Mouse (Mus musculus) megakaryocyte, adult 5-6 weeks (primary cell): ENCODE measurements around the gene Lrrk1. TPM values are rescaled to one million over a fixed set of nuclear protein-coding genes. Genes with fewer than 3 reads are reported as not detected.

Experiments
- ATAC-seq: 2 replicates; pipeline ENCODE4 v1.8.0; 2016; ENCODE audit warnings: mild to moderate bottlenecking, inconsistent platforms; ENCODE audit not compliant: poor library complexity, severe bottlenecking
- total RNA-seq, 2 experiments: library from RNA; stranded (forward) in 1 of 2; stranded (reverse) in 1 of 2; fragments of 153-499, 151-499 nt in 1 of 2; fragments of 221-1000, 200-1000 nt in 1 of 2; gene quantifications; 2 replicates each; pipeline versions ENCODE4 v1.2.3 to v1.2.4; 2015 to 2017

Gene Lrrk1
- total RNA-seq, 2 experiments from 2014 or later = 20.6 to 27.9 TPM

DNA sequence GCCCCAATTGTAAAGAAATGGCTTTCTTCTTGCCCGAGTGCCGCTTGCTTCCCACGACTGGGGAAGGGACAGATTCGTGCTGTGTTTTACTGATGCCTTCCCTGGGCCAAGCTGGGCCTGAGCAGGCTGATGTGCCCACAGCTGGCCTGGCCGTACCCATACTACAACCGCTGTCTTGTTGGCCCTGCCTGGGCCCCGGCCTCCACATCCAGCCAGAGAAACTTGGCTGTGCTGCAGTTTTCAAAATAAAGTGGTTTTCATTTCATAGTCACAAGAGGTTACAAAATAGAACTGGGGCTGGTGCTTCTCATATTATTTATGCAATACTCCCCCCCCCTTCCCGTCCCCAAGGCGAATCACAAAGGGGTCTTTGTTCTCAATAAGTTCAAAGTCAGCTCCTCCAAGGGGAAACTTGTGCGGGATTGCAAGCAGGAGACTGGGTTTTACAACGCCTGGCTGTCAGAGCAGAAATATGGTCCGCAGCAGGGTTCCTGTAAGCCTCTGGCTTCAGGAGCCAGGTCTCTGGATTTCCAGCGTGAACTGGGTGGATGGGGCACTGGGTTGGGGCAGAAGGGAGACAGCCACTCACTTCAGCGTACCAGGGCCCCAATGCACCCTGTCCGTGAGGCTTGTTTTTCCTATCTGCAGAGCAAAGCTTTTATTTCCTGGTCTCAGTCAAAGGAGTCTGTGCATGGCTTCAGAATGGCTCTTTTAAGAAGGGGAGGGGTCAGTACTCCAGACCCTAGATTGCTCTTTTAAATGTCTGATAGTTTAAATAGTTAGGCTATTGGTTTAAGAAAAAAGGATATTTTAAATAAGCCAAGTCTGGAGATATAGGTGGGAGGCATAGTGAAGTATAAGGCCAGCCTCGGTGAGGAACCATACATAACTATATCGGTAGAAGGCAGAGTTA, 157.3 kb downstream of the Lrrk1 start:
- ATAC-seq = peak; percentile 5

DNA sequence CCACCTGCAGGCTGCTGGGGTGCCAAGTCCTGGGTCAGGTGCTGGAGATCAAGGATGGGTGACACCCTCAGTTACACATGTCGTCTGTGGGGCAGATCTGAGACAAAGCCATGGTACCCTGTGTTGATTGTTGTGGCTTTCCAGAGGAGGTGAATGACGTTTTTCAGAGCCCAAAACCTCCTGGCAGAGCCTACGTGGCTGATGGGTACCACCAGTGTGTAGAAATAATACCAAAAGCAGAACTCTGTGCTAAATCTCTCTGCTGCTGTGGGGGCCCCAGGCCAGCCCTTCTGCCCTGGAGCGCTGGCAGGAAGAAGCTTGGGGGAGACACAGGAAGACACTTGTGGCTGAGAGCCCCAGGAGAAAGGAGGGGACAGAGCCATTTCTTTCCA, 157.9 kb downstream of the Lrrk1 start:
- peak; percentile 53 for ATAC-seq

DNA sequence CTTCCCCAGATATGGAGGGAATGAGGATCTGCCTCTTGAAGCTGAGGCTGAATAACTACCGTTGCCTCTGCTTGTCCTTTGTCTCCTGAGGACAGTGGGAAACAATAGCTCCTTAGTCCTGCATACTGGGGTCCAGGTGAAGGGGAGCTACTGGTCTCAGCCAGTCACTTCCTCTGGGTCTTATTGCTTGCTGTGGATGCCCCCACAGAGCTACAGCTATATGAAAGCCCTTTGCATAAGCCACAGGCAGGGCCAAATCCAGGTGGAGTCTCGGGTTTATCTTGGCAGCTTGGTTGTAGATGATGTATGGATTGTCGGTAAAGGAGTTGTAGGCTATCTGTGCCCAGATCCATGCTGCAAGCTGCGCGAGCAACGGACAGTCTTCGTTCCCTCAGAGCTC, 158.7 kb downstream of the Lrrk1 start:
- ATAC-seq = no peak

DNA sequence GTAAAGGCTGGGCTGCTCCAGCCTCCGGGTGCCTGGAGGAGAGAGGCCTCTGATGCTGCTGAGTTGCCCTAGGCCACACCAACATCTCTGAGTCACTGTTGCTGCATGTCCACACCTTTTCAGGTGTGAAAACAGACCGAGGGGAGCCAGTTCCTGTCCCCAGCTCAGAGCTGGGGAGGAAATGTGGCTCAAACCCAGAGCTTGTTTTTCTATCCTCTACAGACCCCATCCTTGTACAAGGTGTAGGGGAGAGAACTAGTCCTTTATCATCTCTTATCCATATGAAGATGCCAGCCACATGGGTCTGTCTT, 159.6 kb downstream of the Lrrk1 start:
- no peak for ATAC-seq

DNA sequence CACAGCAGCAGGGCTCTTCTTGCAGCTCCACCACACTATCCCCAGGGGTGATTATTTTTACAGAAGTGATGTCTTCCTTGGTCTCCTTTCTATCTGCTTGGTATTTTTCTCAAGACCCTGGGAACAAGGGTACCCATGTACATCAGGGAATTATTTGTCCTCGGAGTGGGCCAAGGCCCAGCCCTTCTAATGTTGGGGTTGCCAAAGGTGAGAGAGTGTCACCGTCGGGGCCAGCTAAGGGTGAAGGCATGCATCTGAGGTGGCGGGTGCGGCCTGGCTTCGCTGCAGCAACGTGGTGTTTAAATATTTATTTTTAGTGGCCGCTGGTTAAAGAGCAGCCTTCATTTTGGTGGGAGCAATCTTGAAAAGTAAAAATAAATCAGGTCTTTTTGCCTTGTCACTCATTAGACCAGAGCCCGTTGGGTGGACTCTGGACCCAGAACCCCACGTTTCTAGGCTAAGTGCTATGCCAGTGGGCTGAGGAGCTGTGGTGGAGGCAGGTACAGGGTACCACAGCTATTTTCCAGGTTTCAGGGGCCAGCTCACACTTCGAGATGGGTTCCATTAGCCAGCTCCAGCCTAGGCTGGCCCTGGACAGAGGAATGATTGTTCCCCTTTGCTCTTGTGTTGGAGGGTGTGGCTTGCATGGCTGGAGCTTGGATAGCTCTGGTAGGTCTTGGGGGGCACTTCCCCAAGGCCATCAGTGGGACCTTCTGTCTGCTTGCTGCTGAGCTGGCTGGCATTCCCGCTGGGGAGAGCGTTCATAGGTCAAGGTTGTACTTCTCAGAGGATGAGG, 160.1 kb downstream of the Lrrk1 start:
- ATAC-seq = no peak

DNA sequence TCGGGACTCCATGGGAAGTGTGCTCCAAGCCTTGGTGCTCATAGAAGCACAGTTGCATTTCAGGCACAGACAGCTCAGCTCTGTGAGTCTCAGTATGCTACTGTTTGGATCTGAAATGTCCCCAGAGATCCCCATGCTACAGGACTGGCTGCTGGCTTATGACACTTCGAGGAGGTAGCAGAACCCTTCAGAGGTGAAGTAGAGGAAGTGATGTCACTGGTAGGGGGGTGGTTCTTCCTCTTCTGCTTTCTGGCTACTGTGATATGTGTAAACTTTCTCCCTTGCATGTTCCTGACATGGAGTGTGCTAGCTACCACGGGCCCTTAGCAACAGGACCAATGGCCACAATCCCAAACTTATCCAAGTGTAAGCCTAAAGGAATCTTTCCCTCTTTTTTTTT, 162.3 kb downstream of the Lrrk1 start:
- ATAC-seq = peak; percentile 86

DNA sequence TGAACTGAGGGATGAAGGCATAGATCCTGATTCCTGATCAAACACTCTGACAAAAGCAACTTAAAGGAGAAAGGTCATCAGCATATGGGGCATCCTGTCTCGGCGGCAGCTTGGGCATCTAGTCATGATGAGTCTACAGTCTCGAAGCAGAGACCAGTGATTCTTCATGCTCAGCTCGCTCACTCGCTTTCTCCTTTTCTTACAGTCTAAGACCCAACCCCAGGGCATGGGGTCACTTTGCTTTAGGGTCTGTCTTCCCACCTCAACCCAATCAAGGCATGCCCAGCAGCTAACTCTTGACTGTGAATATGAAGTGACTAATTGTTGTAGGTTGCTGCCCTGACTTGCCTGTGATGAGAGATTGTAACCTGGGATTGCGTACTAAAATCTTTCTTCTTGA, 163.6 kb downstream of the Lrrk1 start:
- no peak for ATAC-seq

DNA sequence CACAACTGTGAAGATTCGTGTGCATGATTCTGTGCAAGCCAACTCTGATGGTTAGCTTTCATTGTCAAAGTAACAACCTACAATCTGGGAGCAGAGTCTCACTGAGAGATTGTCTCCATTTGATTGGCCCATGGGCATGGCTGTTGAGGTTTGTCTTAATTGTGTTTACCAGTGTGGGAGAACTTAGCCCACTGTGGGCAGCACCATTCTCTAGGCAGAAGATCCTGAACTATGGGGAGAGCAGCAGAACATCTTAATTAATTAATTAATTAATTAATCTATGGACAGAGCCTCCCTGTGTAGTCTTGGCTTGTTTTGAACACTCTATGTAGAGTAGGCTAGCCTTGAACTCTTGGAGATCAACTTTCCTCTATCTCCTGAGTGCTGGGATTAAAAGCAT, 164.4 kb downstream of the Lrrk1 start:
- no peak for ATAC-seq

DNA sequence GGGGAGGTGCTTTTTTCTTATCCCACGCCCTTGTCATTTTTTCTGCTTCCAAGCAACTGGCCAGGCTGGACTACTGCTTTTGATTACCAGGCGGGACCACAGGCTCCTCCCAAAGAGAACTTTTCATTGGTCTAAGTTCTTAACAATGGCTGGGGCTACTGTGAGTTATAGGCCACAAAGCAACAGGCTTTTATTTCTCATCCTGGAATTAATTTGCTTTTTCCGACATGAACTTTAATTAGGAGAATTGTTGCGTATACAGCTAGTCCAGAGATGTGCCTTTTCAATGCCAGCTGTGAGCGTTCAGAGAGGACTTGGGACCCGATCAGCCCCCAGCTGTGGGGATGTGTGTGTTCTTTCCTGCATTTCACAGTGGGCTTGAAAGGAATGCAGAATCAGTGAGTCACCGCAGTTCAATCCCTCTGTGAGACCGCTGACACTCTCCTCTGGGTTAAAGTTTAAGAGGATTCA, 165.5 kb downstream of the Lrrk1 start:
- no peak for ATAC-seq

DNA sequence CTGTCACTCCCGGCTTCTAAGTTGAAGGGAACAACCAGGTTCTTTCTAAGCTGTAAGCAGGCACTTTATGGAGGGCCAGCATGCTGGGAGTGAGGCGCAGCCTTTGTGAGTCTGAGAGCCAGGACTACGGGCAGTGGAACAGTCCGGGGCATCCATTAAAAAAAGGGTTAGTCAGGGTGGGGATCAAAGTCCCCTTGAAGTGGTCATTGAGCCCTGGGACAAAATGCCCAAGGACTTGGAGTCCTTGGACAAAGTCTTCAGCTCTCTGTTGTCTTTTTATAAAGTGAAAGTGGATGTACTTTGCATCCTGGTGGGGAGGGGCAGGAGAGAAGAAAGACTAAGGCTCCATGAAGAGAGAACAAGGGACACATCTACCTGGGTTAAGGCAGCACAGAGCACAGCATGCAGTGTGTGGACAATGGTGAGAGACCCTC, 168.3 kb downstream of the Lrrk1 start:
- ATAC-seq = no peak

DNA sequence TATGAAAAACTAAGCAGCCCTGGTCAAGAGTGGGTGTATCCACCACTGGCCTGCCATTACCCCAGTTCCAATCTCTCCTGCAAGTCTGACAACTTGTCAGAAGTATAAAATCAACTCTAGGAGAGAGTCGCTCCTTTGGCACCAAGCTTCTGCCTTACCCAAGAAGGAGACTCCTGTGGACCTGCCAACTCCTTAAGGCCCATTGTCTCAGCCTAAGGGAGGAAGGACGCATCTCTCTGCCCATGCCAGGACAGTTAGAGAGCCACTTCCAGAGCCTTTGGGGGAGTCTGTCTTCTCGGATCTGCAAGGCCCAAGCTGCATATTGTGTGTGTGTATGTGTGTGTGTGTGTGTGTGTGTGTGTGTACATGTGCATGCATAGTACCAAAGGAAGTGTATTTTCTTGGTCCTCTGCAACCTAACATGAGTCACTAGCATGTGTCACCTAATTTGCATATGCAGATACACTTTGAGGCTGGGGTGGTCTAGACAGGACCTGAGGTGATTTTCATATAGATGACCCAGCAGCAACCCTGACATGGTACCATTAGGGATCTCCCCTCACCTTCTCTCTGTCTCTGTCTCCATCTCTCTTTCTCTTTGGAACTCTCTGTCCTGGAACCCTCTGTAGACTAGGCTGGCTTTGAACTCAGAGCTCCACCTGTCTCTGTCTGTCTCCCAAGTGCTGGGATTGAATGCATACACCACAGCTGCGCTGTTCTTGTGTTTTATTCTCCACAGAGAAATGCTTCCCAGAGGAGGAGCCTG, 168.9 kb downstream of the Lrrk1 start:
- no peak for ATAC-seq

DNA sequence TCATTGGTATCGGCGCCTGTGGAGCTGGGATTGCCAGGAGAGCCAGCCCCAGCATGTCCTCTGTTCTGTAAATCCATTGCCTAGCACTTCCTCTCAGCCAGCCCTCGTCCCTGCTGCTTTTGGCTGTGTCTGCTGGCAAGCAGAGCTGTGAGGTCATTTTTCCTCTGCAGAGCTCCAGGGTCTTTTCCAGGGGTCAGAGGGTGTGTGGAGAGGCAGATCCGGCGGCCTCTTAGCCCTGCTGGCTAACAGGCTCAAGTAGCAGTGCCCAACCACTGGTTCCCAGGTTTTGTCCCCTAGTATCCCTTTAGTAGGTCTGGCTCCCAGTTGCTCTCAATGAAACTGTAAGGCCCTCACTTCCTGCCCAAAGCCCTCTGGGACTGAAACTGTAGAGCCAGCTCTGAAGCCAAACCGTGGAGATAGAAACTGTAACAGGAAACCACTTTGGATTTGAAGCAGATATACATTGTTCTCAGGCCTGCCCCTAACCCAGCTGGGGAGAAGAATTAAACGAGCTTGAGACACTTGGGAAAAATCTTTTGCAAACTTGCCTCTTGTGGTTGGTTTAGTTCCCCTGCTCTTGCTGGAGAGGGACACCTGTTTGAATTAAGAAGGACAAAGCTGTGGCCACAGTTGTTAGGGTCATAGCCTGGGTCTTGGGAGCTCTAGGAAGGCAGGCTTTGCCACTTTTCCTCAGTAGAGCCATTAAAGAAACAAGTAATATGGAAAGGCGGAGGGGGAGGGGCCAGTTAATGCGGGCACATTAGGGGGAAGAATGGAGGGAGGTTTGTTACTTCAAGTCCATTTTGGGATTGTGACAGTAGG, 169.7 kb downstream of the Lrrk1 start:
- ATAC-seq = peak; percentile 28; the same call in 1 of the 2 replicates

DNA sequence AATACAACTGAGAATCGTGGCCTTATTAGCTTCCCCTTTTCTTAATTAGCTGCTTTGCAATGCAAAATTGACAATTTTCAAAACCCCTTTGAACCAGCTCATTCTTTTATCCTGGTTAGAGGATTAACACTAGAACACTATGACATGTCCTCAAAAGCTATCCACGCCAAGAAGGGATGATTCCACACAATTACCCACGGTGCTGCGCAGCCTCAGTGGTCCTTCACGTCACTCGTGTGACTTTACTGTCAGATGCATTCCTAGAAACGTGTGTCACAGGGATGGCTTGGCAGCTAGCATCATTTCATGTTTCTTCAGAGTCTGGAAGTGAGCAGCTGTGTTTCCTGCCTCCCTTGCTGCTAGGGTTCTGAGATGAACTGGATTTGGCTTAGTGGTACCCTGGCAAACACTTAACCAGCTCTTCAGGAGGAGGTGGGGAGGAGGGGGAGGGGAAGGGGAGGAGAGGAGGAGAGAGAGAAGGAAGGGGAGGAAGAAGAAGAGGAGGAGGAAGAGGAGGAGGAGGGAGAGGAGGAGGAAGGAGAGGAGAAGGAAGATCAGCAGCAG, 170.5 kb downstream of the Lrrk1 start:
- no peak for ATAC-seq

DNA sequence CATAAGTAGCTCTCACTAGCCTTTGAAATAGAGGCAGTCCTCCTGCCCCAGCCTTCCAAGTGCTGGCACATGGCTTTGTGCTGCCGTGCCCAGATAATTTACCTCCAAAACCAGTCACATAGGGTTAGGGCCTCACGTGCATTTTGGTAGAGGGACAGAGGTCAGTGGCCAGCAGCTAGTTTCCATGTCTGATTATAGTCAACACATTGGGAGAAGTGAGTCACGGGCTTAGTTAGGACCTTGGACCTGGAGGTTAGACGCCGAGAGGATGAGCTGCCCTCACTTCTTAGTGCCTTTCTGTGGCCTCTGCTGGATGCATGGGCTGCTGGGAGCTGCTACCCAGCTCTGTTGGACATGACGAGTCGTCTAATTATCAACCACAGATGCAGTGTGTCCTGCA, 171.1 kb downstream of the Lrrk1 start:
- ATAC-seq = no peak

DNA sequence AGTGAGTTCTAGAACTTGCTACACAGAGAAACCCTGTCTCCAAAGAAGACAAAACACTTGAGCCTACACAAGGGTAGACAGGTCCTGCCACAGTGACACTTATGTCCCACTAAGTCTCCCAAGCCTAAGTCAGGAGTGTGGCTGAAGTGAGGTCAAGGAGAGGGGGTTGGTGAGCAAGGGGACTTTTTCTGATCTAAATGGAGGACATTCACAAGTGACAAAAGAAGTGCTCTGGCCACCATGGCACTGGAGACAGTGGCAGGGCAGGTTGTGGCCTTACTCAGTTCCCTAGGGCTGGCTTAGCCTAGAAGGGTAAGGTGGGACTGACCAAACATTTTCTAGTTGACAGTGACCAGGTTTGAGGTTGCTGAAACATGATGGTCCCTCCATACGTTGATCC, 172.2 kb downstream of the Lrrk1 start:
- no peak for ATAC-seq

DNA sequence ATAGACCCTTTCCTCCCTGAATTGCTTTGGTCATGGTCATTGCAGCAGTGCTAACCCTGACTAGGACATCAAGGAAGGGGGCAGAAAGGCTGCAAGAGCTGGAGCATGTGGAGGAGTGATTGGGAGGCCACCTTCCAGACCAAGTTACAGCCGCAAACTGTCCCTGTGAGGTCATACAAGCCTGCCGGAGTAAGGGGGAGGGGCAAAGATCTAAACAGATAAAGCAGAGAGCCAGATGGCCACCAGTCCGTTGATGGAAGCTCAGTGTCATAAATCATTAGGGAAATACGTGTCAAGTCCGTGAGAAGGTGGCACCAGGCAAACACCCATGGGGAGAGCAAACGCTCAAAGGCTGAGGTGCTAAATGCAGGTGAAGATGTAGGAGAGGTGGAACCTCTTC, 173.7 kb downstream of the Lrrk1 start:
- no peak for ATAC-seq

DNA sequence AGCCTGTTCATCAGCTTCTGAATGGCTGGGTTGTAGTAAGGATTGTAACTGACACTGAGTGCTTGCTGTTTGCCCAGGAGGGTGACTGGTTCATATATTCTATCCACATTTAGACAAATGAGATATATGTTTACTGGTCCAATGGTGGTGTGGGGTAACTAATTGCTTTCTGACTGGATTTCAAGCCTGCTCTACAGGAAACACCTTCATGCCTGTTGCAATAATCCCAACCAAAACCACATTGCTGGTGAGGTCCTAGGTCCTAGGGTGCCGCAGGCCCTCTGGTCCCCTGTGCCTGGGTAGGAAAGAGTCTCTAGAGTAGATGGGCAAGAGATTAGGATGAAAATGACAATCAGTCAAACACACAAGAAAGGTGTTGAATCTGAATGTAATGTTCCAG, 175.3 kb downstream of the Lrrk1 start:
- peak; percentile 67 for ATAC-seq

DNA sequence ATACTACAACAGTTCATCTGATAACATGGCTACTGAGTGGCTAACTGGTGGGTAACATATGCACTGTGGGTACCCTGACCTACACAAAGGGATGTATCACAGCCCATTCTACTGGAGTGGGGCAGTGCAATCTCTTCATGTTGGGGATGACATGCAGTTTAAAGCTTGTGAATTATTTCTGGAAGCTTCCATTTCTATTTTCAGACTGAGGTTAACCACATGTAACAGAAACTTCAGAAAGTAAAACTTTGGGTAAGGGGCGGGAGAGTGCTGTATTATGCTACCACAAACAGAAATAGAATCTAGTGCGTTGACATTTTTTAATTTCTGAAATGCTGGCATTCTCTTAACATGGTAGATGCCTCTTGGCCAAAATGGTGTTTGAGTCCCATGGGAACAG, 178.2 kb downstream of the Lrrk1 start:
- no peak for ATAC-seq

DNA sequence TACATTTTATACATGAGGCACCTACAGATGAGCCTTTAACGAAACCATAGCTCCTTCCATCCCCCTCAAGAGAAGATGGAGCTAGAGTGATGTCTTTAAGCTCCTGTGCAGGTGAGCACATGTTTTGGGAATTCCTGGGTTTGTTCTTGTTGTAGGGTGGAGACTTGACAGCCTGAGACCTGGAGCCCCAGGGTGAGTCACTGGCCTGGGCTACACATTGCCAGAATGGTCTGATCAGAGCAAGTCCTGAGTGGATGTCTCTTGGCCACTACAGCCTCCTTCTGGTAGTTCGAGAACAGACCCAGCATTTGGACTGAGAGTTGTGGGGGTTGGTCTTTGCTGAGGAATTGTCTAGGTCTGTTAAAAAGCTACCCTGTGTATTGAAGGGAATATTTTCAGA, 186.5 kb downstream of the Lrrk1 start:
- no peak for ATAC-seq

DNA sequence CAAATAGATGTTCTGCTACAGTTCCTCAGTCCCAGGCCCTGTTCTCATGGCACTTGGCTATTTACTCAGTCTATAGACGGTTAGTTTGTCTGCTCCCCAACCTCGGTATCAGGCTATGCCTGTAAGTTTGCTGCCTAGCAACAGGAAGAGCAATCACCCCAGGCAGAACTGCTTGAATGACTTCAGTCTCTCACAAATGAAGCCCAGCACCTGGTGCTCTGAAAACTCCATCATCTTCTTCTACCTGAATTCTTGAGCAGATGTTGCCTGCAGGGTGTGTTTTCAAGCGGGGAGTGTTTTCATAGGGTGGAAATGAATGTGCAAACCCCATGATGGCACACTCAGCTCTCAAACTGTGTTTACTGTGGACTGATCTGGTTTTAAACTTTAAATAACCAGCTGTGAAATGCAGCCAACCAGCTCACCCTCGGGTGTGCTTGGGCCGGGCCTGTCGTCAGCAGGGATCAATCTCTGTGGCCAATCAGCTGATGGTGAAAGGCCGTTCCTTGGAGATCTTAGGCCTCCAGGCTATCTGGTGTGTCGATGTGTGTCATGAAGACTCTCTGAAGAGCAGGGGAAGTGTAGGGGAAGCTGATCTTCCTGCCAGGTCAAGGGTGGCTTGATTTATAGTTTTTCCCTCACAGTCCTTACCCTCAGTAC, 187.2 kb downstream of the Lrrk1 start:
- no peak for ATAC-seq
